Comparison of ENCODE assay signal across 8 mouse cellular contexts in the genomic region with DNA sequence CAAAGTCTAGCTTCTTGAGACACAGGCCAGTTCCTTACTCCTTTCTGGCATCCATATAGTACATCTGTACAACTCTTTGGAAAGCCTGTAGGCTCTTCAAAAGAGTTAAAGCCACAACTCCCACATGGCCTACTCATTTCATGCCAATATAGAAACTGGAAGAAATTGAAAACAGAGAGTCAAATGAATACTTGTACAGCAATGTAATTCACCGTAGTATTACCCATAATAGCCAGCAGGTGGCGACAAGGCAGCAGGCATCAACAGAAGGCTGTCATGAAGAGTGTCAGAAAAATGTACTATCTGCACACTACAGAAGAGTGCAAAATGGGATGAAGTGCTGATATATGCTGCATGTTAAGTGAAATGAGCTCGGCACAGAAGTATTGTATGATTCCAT.
DNase-seq lines count a peak whose midpoint lies in the region; ATAC-seq lines count a peak whose summit lies in the region.

No protein-coding gene starts in this region.

- H3K27me3 ChIP-seq in hindbrain, embryonic 13.5 days: no peaks in the 10 kb centered on the region
- H3K27me3 ChIP-seq in midbrain, embryonic 13.5 days: no peaks in the 10 kb centered on the region

- no peak overlapping the region for H3K4me2 ChIP-seq in hindbrain, embryonic 13.5 days
- H3K4me2 ChIP-seq in midbrain, embryonic 13.5 days (replicated peaks): no peak overlapping the region

- no peaks in the 10 kb centered on the region for H3K36me3 ChIP-seq in hindbrain, embryonic 13.5 days
- H3K36me3 ChIP-seq in midbrain, embryonic 13.5 days: no peaks in the 10 kb centered on the region

- H3K9ac ChIP-seq in hindbrain, embryonic 13.5 days: no peak overlapping the region
- no peak overlapping the region for H3K9ac ChIP-seq in midbrain, embryonic 13.5 days (replicated peaks)

- no peak overlapping the region for H3K27ac ChIP-seq in hindbrain, embryonic 13.5 days
- no peak overlapping the region for H3K27ac ChIP-seq in midbrain, embryonic 13.5 days

- ATAC-seq in hindbrain, embryonic 13.5 days (ENCODE audit: low FRiP score): peak; percentile 76
- ATAC-seq in midbrain, embryonic 13.5 days: peak; percentile 80; the same call in 1 of the 2 replicates
- no peak for ATAC-seq in inflammation-experienced regulatory T-cells, adult 6 months

- H3K4me1 ChIP-seq in hindbrain, embryonic 13.5 days (replicated peaks): no peaks in the 10 kb centered on the region
- no peaks in the 10 kb centered on the region for H3K4me1 ChIP-seq in midbrain, embryonic 13.5 days (replicated peaks)

- H3K4me3 ChIP-seq in hindbrain, embryonic 13.5 days: no peak overlapping the region
- H3K4me3 ChIP-seq in midbrain, embryonic 13.5 days (replicated peaks): no peak overlapping the region

- no peaks in the 10 kb centered on the region for H3K9me3 ChIP-seq in hindbrain, embryonic 13.5 days
- H3K9me3 ChIP-seq in midbrain, embryonic 13.5 days: no peaks in the 10 kb centered on the region

- DNase-seq in ovary, postnatal 14 days (ENCODE audit: low spot score): peak; percentile 33
- no peak for DNase-seq in ovary, postnatal 36 days (ENCODE audit: low spot score)
- peak; percentile 68 for DNase-seq in adipocyte (ENCODE audit: low spot score)
- DNase-seq in embryo, embryonic 11.5 days (ENCODE audit: low read depth, low spot score): peak; percentile 34
- DNase-seq in layer of hippocampus, postnatal 36 days: peak; percentile 7 to 37

- WGBS in hindbrain, embryonic 13.5 days: 8% methylated on average over 3 of the region's 3 CpGs
- 10% methylated on average over 3 of the region's 3 CpGs for WGBS in midbrain, embryonic 13.5 days
